Mouse (Mus musculus) embryo, embryonic 11.5 days (tissue): ENCODE results near the gene Apmap.

Experiments used
- DNase-seq: peaks from one replicate; pipeline ENCODE4 v3.0.0-alpha.2; 2012; ENCODE audit warnings: low read depth, low spot score

The Apmap gene

DNA sequence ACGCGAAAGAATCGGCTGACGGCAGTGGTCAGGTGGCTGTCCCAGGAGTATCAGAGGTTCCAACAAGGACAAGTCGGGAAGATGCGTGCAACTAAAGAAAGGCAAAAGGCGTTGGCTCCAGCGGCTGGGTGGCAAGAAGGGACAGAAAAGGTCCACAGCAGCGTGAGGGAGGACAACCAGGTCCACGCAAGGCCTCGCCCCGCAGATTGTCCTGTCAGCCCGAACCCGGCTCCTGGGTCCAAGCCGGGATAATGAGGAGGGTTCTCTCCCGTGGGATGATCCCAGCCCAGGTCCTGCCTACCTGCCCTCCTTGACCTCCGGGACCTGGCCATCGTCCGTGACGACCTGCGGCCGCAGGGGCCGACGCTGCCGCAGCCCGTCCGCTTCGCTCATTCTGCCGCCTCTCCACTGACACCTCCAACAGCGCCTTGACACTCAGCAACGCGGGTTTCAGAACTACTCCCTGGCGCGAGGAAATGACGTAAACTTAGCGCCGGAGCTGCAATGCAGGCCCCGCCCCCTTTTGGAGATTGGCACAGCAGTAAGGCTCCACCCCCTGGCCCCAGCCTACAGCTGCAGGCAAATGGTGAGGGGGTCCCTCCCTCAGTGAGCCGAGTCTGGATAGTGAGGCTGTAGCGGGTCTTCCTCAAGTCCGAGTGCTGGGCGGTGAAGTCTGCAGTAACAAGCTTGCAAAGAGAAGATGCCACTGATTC, at the start of gene Apmap:
Gene Apmap, minus strand, starts transcription at position 481 of the 713 bp plus-strand sequence.
- DNase-seq, result peak; percentile 93

DNA sequence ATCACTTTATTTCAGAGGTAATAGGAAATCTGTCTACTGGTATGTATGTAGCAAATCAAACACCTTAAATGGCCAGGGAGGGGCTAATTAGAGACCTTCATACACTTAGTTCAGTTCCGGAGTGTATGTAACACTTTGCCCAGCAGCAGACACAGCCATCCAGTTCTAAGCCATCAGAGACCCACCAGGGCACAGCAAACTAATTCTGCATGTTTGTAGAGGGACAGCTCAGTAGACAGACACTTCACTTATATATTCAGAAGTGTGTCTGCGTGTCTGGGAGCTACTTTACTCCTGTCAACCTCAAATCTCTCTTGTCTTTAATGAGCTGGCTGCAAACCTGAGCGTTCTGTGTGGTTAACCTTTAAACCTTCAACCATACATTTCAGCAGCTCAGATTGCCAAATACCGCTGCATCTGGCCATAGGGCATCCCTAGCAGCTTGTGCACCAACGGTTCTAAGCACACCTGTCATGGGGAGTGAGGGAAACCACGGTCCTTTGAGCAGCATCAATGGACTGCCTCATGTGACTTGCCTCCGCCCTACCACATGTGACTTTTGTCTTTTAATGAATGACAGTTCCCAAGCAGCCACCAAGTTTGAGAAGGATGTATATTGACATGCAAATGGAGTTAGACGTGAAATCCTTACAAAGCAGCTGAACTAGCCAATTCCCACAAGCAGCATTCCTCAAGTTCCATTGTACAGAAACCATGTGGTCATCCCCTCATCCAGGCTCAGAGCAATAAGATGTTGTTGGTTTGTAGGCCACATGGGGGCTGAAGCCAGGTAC, 48.8 kb upstream of the Apmap start:
- DNase-seq, result no peak

- DNase-seq, result no peak
These were observed 47.7 kb upstream of the Apmap start for GRCm38 (mm10) chr2:150656112-150656511.

- no peak for DNase-seq
These were observed 46.9 kb upstream of the Apmap start for GRCm38 (mm10) chr2:150655290-150655689.

- DNase-seq, result no peak
These were observed 46.4 kb upstream of the Apmap start for GRCm38 (mm10) chr2:150654814-150655213.

GRCm38 (mm10) chr2:150651366-150651765, 43.0 kb upstream of the Apmap start:
- no peak for DNase-seq

DNA sequence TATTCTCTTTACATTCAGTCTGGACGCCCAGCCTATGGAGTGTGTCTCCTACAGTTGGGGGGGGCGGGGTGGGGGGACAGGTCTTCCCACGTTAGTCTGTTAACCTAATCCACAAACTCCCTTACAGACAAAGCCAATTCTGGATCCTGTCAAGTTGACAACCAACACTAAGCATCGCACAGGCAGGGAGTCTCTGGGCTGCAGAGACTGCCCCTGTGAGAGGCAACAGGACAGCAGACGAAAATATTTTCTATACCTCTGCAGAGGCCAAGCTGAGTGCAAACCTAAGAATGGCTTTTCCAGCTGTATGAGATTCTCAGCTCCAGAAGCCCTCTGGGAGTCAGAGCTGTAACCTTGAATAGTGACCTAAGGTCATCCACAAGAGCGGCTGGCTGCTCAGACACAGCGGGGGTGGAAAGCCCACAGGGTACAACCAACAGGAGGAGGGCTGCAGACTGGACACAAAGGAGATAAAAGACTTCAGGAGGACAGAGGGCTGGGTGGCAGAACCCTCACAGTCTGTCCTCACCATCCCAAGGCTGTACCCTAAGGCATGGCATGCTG, 42.2 kb upstream of the Apmap start:
- no peak for DNase-seq

DNA sequence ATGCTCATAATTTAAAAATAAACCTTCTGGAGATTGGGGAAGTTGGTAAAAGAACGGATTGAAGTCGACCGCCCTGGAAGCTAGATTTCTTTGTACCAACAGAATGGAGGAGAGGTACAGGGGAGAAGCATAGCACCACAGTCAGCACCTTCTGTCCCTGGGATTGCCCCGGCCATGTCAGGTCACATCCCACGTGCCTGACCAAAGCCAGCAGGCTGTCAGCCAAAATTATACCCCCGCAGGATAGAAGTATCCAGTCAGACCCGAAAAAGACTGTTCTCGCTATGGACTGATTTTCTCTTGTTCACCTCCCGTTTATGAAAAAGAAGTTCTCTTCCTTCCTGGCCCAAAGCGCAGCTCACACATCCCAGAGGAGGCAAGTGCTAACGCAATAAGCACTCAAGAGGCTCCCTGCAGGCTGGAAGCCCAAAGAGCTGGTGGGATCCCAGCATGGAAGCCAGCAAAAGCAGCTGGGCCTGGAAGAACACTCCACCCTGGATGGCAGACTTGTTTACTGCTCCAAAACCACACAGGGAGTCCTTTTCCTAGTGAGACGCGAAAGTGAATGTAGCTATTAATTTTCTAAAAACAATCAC, 40.0 kb upstream of the Apmap start:
- no peak for DNase-seq

GRCm38 (mm10) chr2:150647681-150648299, 39.4 kb upstream of the Apmap start:
- DNase-seq, result no peak

DNA sequence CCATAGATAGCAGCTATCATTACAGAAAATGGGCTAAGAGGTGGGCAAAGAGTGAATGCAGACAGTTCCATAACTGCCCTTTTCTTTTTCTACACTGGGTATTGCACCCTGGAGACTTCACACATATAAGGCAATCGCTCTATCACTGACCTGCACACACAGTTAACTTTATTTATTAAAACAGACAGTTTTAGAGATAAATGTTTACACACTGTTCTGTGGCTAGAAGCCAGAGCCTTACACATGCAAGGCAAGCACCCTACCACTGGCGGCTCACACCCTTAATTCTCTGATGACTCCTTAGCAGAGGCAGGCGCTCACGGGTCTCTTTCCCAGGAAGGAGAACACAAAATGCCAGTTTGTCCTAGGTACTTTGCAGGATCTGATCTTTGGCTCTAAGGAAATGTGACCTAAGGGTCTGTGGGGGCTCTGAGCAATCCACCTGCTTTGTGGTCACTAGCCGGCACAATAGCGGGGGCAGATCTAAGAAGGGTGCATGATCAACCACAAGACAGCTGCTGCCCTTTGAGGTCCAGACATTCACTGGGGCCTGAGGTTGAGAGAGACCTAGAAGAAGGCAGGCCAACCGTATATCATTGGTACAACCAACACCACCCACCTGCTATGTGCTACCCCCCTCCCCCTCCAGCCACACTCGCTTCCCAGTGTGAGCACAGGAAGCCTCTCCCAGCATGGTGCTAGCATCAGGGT, 38.2 kb upstream of the Apmap start:
- DNase-seq, result no peak

GRCm38 (mm10) chr2:150645225-150645624, 36.9 kb upstream of the Apmap start:
- no peak for DNase-seq

- no peak for DNase-seq
These were observed 35.5 kb upstream of the Apmap start for GRCm38 (mm10) chr2:150643726-150644415.

DNA sequence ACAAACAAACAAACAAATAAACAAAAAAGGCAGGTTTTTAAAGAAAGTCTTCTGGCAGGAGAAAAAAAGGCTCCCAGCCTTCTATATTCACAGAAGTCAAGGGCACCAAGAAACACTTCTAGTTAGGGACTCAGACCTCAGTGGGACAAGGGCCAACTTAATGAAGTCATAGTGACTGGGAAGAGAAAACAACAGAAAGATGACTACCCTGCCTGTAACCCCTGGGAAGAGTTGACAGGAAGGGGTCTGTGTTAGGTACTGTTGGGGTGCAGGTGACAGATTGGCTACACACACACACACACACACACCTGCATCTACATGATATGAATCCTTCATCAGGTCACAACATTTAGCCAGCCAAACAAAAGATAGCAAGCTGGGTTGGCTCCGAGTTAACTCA, 34.8 kb upstream of the Apmap start:
- DNase-seq, result no peak

- no peak for DNase-seq
These were observed 30.0 kb upstream of the Apmap start for GRCm38 (mm10) chr2:150638370-150638733.

DNA sequence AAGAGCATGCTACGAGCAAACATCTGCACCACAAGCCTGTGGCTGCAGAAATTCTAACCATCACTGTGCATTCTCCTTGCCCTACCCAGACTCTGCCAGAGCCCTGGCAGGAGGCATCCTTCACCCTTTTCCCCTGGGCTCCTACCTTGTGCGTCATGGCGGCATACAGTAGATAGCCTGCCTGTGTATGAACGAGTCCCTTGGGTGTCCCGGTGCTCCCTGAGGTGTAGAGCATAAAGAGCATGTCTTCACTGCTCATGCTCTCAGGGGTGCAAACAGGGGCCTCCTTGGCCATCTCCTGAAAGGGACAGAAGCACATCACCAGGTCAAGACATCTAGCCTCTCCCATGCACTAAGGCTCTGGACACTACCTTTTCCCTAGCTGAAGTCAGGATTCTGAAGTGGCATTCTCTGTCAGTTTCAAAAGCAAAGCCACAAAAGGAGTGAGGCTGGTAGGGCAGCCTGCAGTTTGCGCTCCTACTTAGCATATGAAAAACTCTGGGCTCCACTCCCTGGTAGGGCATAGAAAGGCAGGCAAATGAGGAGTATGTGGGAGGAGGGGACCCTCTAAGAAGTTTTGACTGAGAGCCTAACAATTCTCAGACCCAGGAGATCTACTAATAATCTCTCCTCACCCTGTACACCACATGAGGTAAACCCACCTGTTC, 29.5 kb upstream of the Apmap start:
- DNase-seq, result no peak

DNA sequence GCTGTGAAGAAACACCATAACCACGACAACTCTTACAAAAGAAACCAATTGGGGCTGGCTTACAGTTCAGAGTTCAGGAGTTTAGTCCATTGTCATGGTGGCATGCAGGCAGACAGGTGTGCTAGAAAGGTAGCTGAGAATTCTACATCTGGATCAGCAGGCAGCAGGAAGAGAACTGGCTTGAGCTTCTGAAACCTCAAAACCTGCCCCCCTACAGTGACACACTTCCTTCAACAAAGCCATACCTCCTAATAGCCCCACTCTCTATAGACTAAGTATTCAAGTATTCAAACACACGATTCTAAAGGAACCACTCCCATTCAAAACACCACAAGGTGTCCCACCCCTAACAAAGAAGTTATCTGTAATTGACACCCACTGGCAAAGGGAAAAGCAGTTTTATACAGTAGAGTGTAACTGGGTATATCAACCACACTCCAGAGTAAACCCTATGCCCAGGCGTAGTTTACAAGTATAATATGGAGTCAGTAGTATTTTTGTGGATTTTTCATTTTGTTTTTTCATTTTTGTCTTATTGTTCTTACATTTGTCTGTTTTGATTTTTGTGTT, 27.6 kb upstream of the Apmap start:
- DNase-seq, result no peak

DNA sequence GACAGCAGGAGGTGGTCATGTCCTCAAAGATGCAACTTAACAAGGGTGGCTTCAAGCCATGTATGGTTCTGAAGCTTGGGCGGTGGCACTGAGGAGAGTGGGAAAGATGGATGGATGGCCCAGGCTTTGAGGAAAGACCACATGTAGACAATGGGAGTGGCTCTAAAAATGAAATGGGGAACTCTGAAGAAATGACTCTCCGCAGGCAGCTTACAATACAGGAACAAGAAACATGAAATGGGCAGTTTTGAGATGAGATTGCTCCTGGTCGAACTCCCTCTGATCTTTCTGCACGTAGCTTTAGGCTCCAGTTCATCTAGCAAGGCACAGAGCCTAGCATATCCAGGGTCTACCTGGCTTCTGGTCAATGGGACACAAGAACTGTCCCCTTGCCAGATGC, 20.9 kb upstream of the Apmap start:
- no peak for DNase-seq

- DNase-seq, result no peak
These were observed 18.8 kb upstream of the Apmap start for GRCm38 (mm10) chr2:150627140-150627539.

GRCm38 (mm10) chr2:150624926-150625325, 16.6 kb upstream of the Apmap start:
- DNase-seq, result no peak

- DNase-seq, result no peak
These were observed 15.6 kb upstream of the Apmap start for GRCm38 (mm10) chr2:150623957-150624356.
